Mouse (Mus musculus) hindbrain, embryonic 12.5 days (tissue): ENCODE results near the gene Ndnf. TPM values are rescaled to one million over a fixed set of nuclear protein-coding genes. Genes with fewer than 3 reads are reported as not detected.

Experiments used
- ATAC-seq: fragments of 200-750 bp; cut with Nextera tagmentation; 2 replicates; pipeline ENCODE4 v1.8.0; 2017; ENCODE audit warnings: moderate TSS enrichment; ENCODE audit not compliant: low FRiP score
- H3K27ac ChIP-seq: fragments of 300-500 bp; sonication (generic); 2 replicates; pipeline ENCODE4 v1.5.1; 2016; ENCODE audit warnings: mild to moderate bottlenecking
- H3K27me3 ChIP-seq: fragments of 300-500 bp; sonication (generic); 2 replicates; pipeline ENCODE4 v1.6.1; 2016; ENCODE audit warnings: mild to moderate bottlenecking
- H3K36me3 ChIP-seq: fragments of 300-500 bp; sonication (generic); 2 replicates; pipeline ENCODE4 v1.6.1; 2016; ENCODE audit warnings: mild to moderate bottlenecking
- H3K4me1 ChIP-seq: fragments of 300-500 bp; sonication (generic); 2 replicates; pipeline ENCODE4 v1.6.1; 2016
- H3K4me2 ChIP-seq: fragments of 300-500 bp; sonication (generic); replicated peaks from 2 replicates; pipeline ENCODE4 v1.6.1; 2016; ENCODE audit warnings: mild to moderate bottlenecking
- H3K4me3 ChIP-seq: fragments of 300-500 bp; sonication (generic); 2 replicates; pipeline ENCODE4 v1.5.1; 2016; ENCODE audit warnings: mild to moderate bottlenecking
- H3K9ac ChIP-seq: fragments of 300-500 bp; sonication (generic); 2 replicates; pipeline ENCODE4 v1.6.1; 2016; ENCODE audit warnings: mild to moderate bottlenecking, moderate library complexity
- H3K9me3 ChIP-seq: fragments of 300-500 bp; sonication (generic); replicated peaks from 2 replicates; pipeline ENCODE4 v1.6.1; 2016; ENCODE audit warnings: mild to moderate bottlenecking
- WGBS: fragments of 180-500 bp; shearing (Covaris S2); methylation state at CpG from one replicate; pipeline ENCODE4 v1.1.7; 2016; 5-methylcytosine and 5-hydroxymethylcytosine counted together
- polyA plus RNA-seq: library from polyadenylated mRNA; unstranded; fragments of >200 nt; fragmentation: Nextera tagmentation; extraction: Ambion mirVana; gene quantifications from 2 replicates; pipeline ENCODE4 v1.2.1, GENCODE M21; 2016

The Ndnf gene
- polyA plus RNA-seq, result 9.2 and 11.3 TPM in 2 replicates

GRCm38 (mm10) chr6:65671451-65671850 is at the start of gene Ndnf:
Gene Ndnf, plus strand, starts transcription at chr6:65671590.
- Histone ChIP-seq H3K9me3 (no peaks in the 10 kb centered on the region), H3K4me1 (peaks cover 18% of the 10 kb centered on the region), H3K4me3 (peak within 1 kb of the TSS; percentile 73), H3K9ac (peak within 1 kb of the TSS; percentile 69), H3K27me3 (0 out of 2 replicates have a peak, but pooled peaks cover 3% of the 10 kb centered on the region), H3K27ac (peak within 1 kb of the TSS; percentile 77), H3K36me3 (no peaks in the 10 kb centered on the region), H3K4me2 (peak within 1 kb of the TSS; percentile 90)
- peak; percentile 92 for ATAC-seq
- WGBS, result under 1% methylated on average over 26 of the region's 45 CpGs

GRCm38 (mm10) chr6:65623016-65623715 is 48.2 kb upstream of the Ndnf start:
- Histone ChIP-seq H3K27me3 (no peaks in the 10 kb centered on the region), H3K9ac (no peak overlapping the region), H3K4me3 (no peak overlapping the region), H3K36me3 (no peaks in the 10 kb centered on the region), H3K27ac (no peak overlapping the region), H3K9me3 (no peaks in the 10 kb centered on the region), H3K4me1 (no peaks in the 10 kb centered on the region), H3K4me2 (no peak overlapping the region)
- ATAC-seq, result no peak
- 83% methylated on average over 3 of the region's 3 CpGs for WGBS

DNA sequence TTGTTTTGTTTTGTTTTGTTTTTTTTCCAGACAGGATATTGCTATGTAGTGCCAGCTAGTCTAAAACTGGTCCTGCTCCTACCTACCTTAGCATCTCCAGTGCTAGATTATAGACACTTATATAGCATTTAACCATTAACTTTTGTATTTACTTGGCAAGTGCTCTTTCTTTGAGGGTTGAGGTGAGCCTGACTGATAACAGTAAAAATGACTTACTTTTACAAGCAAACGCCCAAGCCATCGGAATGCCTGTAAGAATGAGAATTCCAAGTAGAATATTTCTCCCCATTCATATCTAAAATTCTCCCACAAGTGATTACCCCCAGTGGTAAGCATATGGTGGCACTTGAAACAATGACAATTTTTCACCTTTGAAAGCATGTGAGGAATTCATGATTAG is 40.8 kb upstream of the Ndnf start:
- no peaks in the 10 kb centered on the region for H3K27me3 ChIP-seq
- no peak overlapping the region for H3K4me2 ChIP-seq
- H3K4me3 ChIP-seq, result no peak overlapping the region
- H3K9me3 ChIP-seq, result no peaks in the 10 kb centered on the region
- no peaks in the 10 kb centered on the region for H3K4me1 ChIP-seq
- 94% methylated on average over 2 of the region's 2 CpGs for WGBS
- H3K9ac ChIP-seq, result no peak overlapping the region
- no peak for ATAC-seq
- H3K36me3 ChIP-seq, result no peaks in the 10 kb centered on the region
- H3K27ac ChIP-seq, result no peak overlapping the region

DNA sequence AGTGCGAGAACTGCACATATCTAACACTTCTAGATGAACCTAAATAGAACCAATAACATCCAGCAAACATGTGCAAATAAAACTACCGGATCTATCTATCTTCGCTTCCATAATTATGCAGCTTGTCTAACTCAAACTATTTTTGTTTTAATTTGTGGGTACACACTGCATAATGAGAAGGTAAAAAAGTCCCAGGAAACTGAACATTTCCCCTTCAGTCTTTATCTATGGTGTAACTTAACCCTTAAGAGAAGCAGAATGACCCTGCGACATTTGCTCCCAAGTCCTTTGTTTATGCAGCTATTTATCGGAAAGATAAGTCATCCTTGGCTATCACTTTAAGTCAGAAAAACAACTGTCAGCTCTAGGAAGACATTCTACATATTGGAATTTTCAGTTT is 39.2 kb upstream of the Ndnf start:
- Histone ChIP-seq H3K4me1 (no peaks in the 10 kb centered on the region), H3K9me3 (no peaks in the 10 kb centered on the region), H3K27me3 (no peaks in the 10 kb centered on the region), H3K4me3 (no peak overlapping the region), H3K36me3 (no peaks in the 10 kb centered on the region), H3K4me2 (no peak overlapping the region), H3K27ac (no peak overlapping the region), H3K9ac (no peak overlapping the region)
- no peak for ATAC-seq
- 85% methylated on average over 5 of the region's 5 CpGs for WGBS

DNA sequence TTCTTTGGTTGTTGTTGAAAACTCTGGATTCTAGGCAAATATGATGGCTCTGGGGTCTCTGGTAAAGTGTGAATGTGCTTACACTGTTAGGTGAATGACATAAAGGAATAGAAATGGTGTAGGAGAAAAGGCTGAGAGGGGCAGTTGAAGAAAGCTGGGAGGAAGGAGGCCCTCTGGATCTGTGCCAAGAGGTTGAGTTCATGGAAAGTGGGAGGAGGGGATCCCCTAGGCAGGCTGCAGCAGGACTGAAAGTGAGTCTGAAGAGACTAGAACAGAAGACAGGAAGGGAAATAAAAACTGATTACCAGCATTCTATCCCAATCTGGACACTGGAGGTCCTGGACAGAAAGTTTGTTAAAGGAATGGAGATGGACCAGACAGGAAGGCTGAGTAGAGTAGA is 29.0 kb upstream of the Ndnf start:
- no peak overlapping the region for H3K4me3 ChIP-seq
- H3K36me3 ChIP-seq, result no peaks in the 10 kb centered on the region
- no peak overlapping the region for H3K4me2 ChIP-seq
- H3K9ac ChIP-seq, result no peak overlapping the region
- H3K27me3 ChIP-seq, result no peaks in the 10 kb centered on the region
- peaks cover 4% of the 10 kb centered on the region; the same call in 1 of the 2 replicates for H3K9me3 ChIP-seq
- no peaks in the 10 kb centered on the region for H3K4me1 ChIP-seq
- no peak for ATAC-seq
- H3K27ac ChIP-seq, result no peak overlapping the region

DNA sequence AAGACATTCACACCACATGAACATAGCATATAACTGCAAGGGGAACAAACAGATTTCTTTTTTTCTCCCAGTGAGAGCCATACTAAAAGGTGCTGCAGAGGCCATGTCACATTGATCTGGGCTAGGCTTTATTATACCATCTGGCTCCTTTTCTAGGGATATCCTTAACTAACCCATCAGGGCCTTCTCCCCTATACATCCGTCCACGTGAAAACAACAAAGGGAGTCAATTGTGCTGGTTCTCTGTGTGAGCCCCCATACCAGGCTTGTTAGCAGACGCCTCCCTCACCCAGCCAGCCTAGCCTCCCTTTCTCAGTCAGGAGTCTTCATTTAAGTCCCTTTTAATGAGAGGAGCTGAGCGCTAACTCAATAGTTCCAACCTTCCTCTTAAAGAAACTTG is 27.3 kb upstream of the Ndnf start:
- no peak overlapping the region for H3K4me2 ChIP-seq
- WGBS, result 32% methylated on average over 4 of the region's 4 CpGs
- no peak overlapping the region for H3K27ac ChIP-seq
- no peak for ATAC-seq
- H3K4me1 ChIP-seq, result no peaks in the 10 kb centered on the region
- H3K36me3 ChIP-seq, result no peaks in the 10 kb centered on the region
- no peak overlapping the region for H3K4me3 ChIP-seq
- H3K27me3 ChIP-seq, result no peaks in the 10 kb centered on the region
- no peak overlapping the region for H3K9ac ChIP-seq
- no peaks in the 10 kb centered on the region for H3K9me3 ChIP-seq

GRCm38 (mm10) chr6:65646408-65646807 is 25.0 kb upstream of the Ndnf start:
- H3K4me1 ChIP-seq, result no peaks in the 10 kb centered on the region
- H3K27ac ChIP-seq, result no peak overlapping the region
- no peaks in the 10 kb centered on the region for H3K36me3 ChIP-seq
- no peak overlapping the region for H3K4me2 ChIP-seq
- H3K27me3 ChIP-seq, result no peaks in the 10 kb centered on the region
- H3K9ac ChIP-seq, result no peak overlapping the region
- H3K9me3 ChIP-seq, result no peaks in the 10 kb centered on the region
- H3K4me3 ChIP-seq, result no peak overlapping the region
- ATAC-seq, result no peak
- 79% methylated on average over 3 of the region's 3 CpGs for WGBS

GRCm38 (mm10) chr6:65647731-65648130 is 23.7 kb upstream of the Ndnf start:
- no peaks in the 10 kb centered on the region for H3K36me3 ChIP-seq
- WGBS, result 85% methylated on average over 6 of the region's 6 CpGs
- no peak overlapping the region for H3K9ac ChIP-seq
- H3K27ac ChIP-seq, result no peak overlapping the region
- no peaks in the 10 kb centered on the region for H3K4me1 ChIP-seq
- H3K4me3 ChIP-seq, result no peak overlapping the region
- no peaks in the 10 kb centered on the region for H3K9me3 ChIP-seq
- no peak for ATAC-seq
- no peaks in the 10 kb centered on the region for H3K27me3 ChIP-seq
- no peak overlapping the region for H3K4me2 ChIP-seq

- ATAC-seq, result no peak
- H3K27ac ChIP-seq, result no peak overlapping the region
- no peaks in the 10 kb centered on the region for H3K9me3 ChIP-seq
- H3K4me3 ChIP-seq, result no peak overlapping the region
- no peak overlapping the region for H3K9ac ChIP-seq
- H3K4me1 ChIP-seq, result no peaks in the 10 kb centered on the region
- no peaks in the 10 kb centered on the region for H3K36me3 ChIP-seq
- no peak overlapping the region for H3K4me2 ChIP-seq
- no peaks in the 10 kb centered on the region for H3K27me3 ChIP-seq
- WGBS, result 34% methylated on average over 4 of the region's 4 CpGs
Measured at GRCm38 (mm10) chr6:65651376-65651775, 20.0 kb upstream of the Ndnf start.

DNA sequence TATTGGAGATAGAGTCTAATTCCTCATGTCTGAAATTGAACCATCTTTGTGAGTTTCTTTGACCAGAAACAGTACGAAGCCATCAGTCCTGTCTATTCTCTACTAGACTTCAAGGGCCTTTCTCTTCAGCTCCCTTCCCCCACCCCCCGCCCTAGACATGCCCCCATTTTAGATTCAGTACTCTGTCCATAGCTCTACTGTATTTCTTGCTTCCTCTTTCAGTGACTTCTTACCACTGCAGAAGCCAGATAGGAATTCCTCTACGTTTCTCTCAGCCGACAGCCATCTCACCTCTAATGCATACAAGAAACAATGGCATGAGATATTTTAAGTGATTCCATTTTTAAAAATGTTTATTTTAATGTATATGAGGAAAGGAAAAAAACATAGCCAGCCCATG is 10.1 kb upstream of the Ndnf start:
- no peaks in the 10 kb centered on the region for H3K4me1 ChIP-seq
- H3K9ac ChIP-seq, result no peak overlapping the region
- 87% methylated on average over 4 of the region's 4 CpGs for WGBS
- H3K36me3 ChIP-seq, result no peaks in the 10 kb centered on the region
- ATAC-seq, result no peak
- H3K27me3 ChIP-seq, result no peaks in the 10 kb centered on the region
- H3K4me3 ChIP-seq, result no peak overlapping the region
- H3K27ac ChIP-seq, result no peak overlapping the region
- H3K9me3 ChIP-seq, result no peaks in the 10 kb centered on the region
- H3K4me2 ChIP-seq, result no peak overlapping the region

DNA sequence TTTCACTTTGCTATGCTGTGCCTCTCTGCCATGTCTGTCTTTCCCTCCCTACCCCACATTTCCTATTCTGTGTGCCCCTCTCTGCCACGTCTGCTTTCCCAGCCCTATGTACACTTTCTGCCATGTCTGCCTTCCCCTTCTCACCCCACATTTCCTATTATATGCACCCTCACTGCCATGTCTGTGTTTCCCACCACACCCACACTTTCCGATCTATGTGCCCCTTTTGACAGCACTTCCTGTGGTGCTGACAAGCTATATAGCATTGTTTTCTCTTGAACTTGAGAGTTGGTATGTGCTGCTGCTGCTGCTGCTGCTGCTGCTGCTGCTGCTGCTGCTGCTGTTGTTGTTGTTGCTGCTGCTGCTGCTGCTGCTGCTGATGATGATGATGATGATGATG is 9.3 kb upstream of the Ndnf start:
- Histone ChIP-seq H3K9ac (no peak overlapping the region), H3K36me3 (no peaks in the 10 kb centered on the region), H3K27me3 (no peaks in the 10 kb centered on the region), H3K9me3 (no peaks in the 10 kb centered on the region), H3K4me1 (no peaks in the 10 kb centered on the region), H3K4me3 (no peak overlapping the region), H3K27ac (no peak overlapping the region), H3K4me2 (no peak overlapping the region)
- ATAC-seq, result no peak
- 67% methylated on average over 2 of the region's 2 CpGs for WGBS

DNA sequence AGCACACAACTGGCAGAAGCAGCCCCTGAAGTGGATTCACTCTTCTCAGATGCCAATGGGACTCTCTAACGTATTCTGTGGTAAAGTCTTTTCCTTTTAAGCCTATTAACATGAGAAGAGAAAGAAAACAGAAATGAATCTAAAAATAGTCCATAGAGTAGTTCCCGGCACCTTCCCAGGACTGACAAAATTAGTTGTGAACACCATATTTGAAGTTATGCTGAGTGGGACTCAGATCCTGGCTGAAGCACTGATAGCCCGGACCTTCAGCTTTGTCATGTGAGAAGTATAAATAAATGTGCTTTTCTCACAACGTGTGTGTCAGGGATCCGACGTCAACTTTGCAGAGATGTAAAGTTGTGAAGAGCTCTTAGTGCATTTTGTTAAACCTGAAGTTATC is 7.4 kb upstream of the Ndnf start:
- H3K4me1 ChIP-seq, result no peaks in the 10 kb centered on the region
- no peak overlapping the region for H3K4me3 ChIP-seq
- no peak overlapping the region for H3K4me2 ChIP-seq
- H3K27ac ChIP-seq, result no peak overlapping the region
- 79% methylated on average over 6 of the region's 6 CpGs for WGBS
- H3K9ac ChIP-seq, result no peak overlapping the region
- H3K9me3 ChIP-seq, result no peaks in the 10 kb centered on the region
- no peak for ATAC-seq
- H3K27me3 ChIP-seq, result no peaks in the 10 kb centered on the region
- H3K36me3 ChIP-seq, result no peaks in the 10 kb centered on the region

DNA sequence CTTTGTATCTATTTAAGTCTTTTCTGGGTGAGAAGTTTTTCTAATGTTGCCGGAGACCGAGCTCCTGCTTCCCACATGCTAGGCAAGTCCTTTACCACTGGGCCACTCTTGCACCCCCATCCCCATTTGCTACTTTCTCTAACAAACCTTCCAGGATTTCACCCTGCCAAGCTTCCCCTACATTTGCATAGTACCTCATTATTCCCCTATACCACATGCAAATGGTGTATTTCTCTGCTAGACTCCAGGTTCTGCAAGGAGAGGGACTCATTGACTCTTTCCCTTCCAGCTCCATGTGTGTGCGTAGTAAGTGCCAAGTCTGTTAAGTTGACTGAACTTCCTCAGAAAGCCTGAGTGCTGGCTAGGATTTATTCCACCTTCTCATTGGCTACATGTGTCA is 5.1 kb upstream of the Ndnf start:
- Histone ChIP-seq H3K9me3 (no peaks in the 10 kb centered on the region), H3K4me2 (no peak overlapping the region), H3K27me3 (0 out of 2 replicates have a peak, but pooled peaks cover 3% of the 10 kb centered on the region), H3K27ac (no peak overlapping the region), H3K4me3 (no peak overlapping the region), H3K9ac (no peak overlapping the region), H3K4me1 (0 out of 2 replicates have a peak, but pooled peaks cover 4% of the 10 kb centered on the region), H3K36me3 (no peaks in the 10 kb centered on the region)
- ATAC-seq, result no peak
- 86% methylated on average over 3 of the region's 3 CpGs for WGBS
